Mouse (Mus musculus): Measurements from ENCODE around the gene Mical3.

The Mical3 gene

GRCm38 (mm10) chr6:121084050-121084480, 46.7 kb downstream of the Mical3 start:
- DNase-seq (ENCODE audit: low read depth, low spot score), result no peak

GRCm38 (mm10) chr6:121082094-121082473, 48.7 kb downstream of the Mical3 start:
- DNase-seq (ENCODE audit: low read depth, low spot score), result no peak

- DNase-seq (ENCODE audit: low read depth, low spot score), result peak; percentile 42
Measured at GRCm38 (mm10) chr6:121081288-121082093, 49.3 kb downstream of the Mical3 start.

- DNase-seq (ENCODE audit: low read depth, low spot score), result no peak
Measured at GRCm38 (mm10) chr6:121078175-121078574, 52.6 kb downstream of the Mical3 start.

- no peak for DNase-seq (ENCODE audit: low read depth, low spot score)
Measured at GRCm38 (mm10) chr6:121076929-121077566, 53.8 kb downstream of the Mical3 start.

GRCm38 (mm10) chr6:121075763-121076162, 55.0 kb downstream of the Mical3 start:
- DNase-seq (ENCODE audit: low read depth, low spot score), result no peak

- no peak for DNase-seq (ENCODE audit: low read depth, low spot score)
Measured at GRCm38 (mm10) chr6:121073312-121073711, 57.5 kb downstream of the Mical3 start.

- no peak for DNase-seq (ENCODE audit: low read depth, low spot score)
Measured at GRCm38 (mm10) chr6:121072615-121073014, 58.2 kb downstream of the Mical3 start.

GRCm38 (mm10) chr6:121070584-121071230, 60.1 kb downstream of the Mical3 start:
- no peak for DNase-seq (ENCODE audit: low read depth, low spot score)

- no peak for DNase-seq (ENCODE audit: low read depth, low spot score)
Measured at GRCm38 (mm10) chr6:121069156-121069555, 61.6 kb downstream of the Mical3 start.

GRCm38 (mm10) chr6:121068087-121068464, 62.7 kb downstream of the Mical3 start:
- no peak for DNase-seq (ENCODE audit: low read depth, low spot score)

GRCm38 (mm10) chr6:121067426-121068086, 63.2 kb downstream of the Mical3 start:
- no peak for DNase-seq (ENCODE audit: low read depth, low spot score)

- no peak for DNase-seq (ENCODE audit: low read depth, low spot score)
Measured at GRCm38 (mm10) chr6:121066761-121067160, 64.0 kb downstream of the Mical3 start.

GRCm38 (mm10) chr6:121064356-121065015, 66.3 kb downstream of the Mical3 start:
- DNase-seq (ENCODE audit: low read depth, low spot score), result peak; percentile 51

GRCm38 (mm10) chr6:121063771-121064170, 67.0 kb downstream of the Mical3 start:
- DNase-seq (ENCODE audit: low read depth, low spot score), result no peak

- DNase-seq (ENCODE audit: low read depth, low spot score), result no peak
Measured at GRCm38 (mm10) chr6:121062891-121063408, 67.8 kb downstream of the Mical3 start.

- DNase-seq (ENCODE audit: low read depth, low spot score), result no peak
Measured at GRCm38 (mm10) chr6:121058039-121058438, 72.8 kb downstream of the Mical3 start.

GRCm38 (mm10) chr6:121057181-121057956, 73.4 kb downstream of the Mical3 start:
- no peak for DNase-seq (ENCODE audit: low read depth, low spot score)

GRCm38 (mm10) chr6:121055496-121055895, 75.3 kb downstream of the Mical3 start:
- no peak for DNase-seq (ENCODE audit: low read depth, low spot score)

GRCm38 (mm10) chr6:121054908-121055307, 75.9 kb downstream of the Mical3 start:
- DNase-seq (ENCODE audit: low read depth, low spot score), result no peak
